Mouse (Mus musculus): Measurements from ENCODE around the gene Krt87.

- TF ChIP-seq HCFC1 (IDR thresholded peaks at IDR 0.05; ENCODE audit: borderline replicate concordance, insufficient read depth, low read length), result no peak
- TF ChIP-seq MAFK (IDR thresholded peaks at IDR 0.05; ENCODE audit: insufficient read depth, low read depth, low read length), result no peak
- TF ChIP-seq ZNF384 (IDR thresholded peaks at IDR 0.05; ENCODE audit: low read depth, low read length), result no peak
Measured at GRCm38 (mm10) chr15:101385064-101385463, 53.5 kb downstream of the Krt87 start.

Data from ES-E14 (cell line).